Mouse (Mus musculus) T-cell, adult 2 months (primary cell): ENCODE measurements at regions not wholly inside any gene's neighbourhood (a gene's known extent, or its start where the extent isn't known, plus 50 kb on each side); places are given as distances from the start of the nearest gene placed in this dataset.

Source experiments
- DNase-seq: peaks from one replicate; pipeline ENCODE4 v3.0.0; 2022; ENCODE audit warnings: low spot score

GRCm38 (mm10) chr11:64655162-64655561 lies 218.7 kb upstream of the F930015N05Rik start:
- DNase-seq: no peak

DNA sequence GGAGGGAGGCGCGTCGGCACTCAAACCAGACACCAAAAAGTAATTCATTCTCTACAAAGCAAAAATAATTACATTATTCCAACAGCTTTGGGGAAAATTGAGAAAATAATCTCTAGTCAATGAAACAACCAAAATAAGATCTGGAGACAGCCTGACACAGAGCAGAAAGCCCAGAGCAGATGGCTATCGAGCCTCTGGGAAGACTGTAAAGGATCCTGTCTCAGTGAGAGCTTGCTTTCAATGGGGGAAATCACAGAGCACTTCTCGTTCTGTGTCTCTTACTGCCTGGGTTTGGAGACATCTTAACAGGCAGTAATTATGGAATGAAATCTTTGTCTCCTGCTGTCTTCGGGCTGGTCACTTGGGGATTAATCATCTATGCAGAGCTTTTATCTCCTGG lies 226.7 kb upstream of the F930015N05Rik start:
- DNase-seq: no peak

DNA sequence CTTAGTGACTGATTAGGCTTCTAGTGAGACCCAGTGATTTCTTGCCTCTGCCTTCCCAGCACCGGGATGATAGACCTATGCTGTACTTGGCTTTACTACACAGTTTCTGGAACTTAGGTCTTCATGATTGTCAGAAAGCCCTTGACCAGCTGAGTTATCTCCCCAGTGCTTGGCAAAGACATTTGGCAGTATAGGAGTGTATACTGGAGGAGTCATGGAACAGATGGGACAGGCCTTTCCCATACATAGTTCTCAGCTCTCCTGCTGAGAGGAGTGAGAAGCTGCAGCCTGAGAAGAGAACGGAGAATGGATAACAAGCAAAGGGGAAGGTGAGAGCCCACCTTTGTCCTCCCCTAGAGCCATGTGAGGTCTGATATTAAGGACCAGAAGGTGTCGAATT lies 230.6 kb upstream of the F930015N05Rik start:
- DNase-seq: no peak

DNA sequence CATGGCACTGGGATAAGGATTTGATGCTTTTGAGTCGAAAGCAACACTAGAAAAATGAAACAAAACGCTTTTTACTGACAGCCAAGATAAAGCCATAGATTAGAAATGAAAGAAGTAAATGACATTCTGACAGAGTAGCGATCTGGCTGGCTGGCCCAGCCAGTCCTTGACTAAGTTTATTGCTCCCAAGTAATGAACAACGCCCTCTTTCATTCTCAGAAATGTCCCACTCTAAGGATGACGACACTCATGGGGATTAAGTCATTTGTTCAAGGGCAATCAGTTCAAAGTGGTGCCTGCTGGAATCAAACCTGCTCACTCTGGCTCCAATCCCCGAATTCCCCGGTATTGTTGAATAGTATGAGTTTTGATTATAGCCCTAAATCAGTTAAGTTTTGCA lies 231.1 kb upstream of the F930015N05Rik start:
- DNase-seq: no peak

- no peak for DNase-seq
These were observed 235.4 kb upstream of the F930015N05Rik start for GRCm38 (mm10) chr11:64671898-64672297.

GRCm38 (mm10) chr11:64673546-64673945 lies 237.1 kb upstream of the F930015N05Rik start:
- DNase-seq: no peak

DNA sequence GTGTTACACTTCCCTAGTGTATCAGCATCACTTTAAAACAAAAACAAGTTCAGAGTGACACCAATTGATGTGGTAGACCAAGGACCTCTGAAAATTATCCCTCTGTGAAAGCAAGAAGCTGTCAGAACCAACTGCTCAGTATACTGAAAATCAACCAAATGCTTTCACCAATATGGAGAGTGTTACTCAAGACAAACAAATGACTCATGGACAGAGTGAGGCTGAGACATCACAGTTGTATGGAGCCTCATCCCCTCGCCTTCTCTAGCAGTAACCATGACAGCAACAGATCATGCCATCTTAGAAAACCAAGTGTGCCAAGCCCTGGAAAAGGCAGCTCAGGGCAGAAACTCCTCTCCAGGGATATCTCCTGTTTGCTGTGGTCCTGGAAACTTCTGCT lies 267.3 kb upstream of the F930015N05Rik start:
- no peak for DNase-seq

- DNase-seq: no peak
These were observed 267.0 kb upstream of the Elac2 start for GRCm38 (mm10) chr11:64711801-64712200.

DNA sequence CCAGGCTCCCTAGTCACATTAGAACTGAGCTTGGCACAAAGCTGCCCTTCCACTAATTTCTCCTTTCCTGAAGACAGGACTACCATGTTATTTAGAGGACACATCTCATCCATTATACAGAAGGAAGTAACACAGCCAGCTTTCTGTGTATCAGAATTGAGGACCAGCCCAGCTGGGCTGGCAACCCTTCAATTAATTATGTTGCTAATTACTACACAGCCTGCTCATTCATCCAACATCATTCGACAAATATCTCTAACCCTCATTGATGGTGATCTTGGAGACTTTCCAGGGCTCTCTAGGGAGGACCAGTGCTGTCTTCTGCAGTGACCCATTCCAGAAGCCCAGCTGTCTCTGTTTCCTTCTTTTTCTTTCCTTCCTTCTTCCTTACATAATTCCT lies 263.7 kb upstream of the Elac2 start:
- DNase-seq: no peak

- DNase-seq: peak; percentile 40
These were observed 260.3 kb upstream of the Elac2 start for GRCm38 (mm10) chr11:64718316-64719085.

GRCm38 (mm10) chr11:64726249-64726648 lies 252.6 kb upstream of the Elac2 start:
- no peak for DNase-seq

- DNase-seq: no peak
These were observed 250.9 kb upstream of the Elac2 start for GRCm38 (mm10) chr11:64727841-64728421.

GRCm38 (mm10) chr11:64738948-64739347 lies 239.9 kb upstream of the Elac2 start:
- DNase-seq: no peak

- DNase-seq: no peak
These were observed 235.1 kb upstream of the Elac2 start for GRCm38 (mm10) chr11:64743753-64744152.

DNA sequence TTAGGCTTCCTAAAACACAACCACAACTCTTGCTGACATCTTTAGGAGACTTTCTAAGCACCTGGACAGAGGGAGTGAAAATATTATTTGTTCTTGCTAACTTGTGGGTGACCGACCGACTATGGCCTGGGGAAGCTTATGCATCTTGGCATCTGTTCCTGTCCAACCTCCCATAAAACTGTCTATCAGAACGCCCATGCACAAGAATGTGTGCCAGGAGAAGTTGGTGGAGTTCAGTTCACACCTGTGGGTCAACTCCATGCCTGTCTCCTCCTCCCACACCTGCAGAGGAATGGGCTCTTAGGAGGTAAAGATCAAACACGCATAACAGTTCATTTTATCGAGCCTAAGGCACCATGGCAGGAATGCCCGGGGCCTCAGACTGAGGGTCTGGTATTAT lies 232.7 kb upstream of the Elac2 start:
- DNase-seq: no peak

DNA sequence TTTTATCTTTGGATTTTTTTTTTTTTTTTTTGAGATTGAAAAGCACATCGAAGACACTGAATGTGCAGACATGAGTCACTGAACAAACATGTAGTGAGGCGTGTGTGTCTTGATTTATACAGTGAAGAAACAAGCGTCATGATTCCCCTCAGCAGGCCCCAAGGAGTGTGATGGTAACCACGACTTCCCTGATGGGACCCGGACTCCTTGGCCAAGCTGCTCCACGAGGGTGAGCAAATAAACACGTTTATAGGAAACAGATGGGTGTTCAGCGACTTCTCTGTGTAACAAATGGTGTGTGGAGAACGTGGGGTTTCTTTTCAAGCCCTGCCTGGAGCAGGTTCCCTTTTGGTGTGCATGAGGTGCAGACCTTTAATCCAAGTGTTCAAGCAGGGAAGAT lies 228.9 kb upstream of the Elac2 start:
- no peak for DNase-seq

DNA sequence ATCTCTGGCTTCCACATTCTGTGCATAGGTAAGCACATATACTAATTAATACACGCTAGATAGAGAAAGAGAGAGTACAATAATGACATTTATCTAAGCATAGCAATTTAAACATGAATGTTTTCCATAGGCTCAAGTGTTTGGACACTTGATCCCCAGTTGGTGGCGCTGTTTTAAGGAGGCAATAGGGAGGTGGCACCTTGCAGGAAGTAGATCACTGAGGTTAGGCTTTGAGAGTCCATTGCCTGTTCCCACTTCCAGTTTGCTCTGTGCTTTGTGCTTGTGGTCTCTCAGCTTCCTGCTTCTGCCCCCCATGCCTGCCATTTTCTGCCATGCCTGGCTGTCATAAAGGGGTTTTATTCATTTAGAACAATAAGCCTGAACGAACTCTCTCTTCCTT lies 226.5 kb upstream of the Elac2 start:
- DNase-seq: no peak

- no peak for DNase-seq
These were observed 226.0 kb upstream of the Elac2 start for GRCm38 (mm10) chr11:64752816-64753215.

DNA sequence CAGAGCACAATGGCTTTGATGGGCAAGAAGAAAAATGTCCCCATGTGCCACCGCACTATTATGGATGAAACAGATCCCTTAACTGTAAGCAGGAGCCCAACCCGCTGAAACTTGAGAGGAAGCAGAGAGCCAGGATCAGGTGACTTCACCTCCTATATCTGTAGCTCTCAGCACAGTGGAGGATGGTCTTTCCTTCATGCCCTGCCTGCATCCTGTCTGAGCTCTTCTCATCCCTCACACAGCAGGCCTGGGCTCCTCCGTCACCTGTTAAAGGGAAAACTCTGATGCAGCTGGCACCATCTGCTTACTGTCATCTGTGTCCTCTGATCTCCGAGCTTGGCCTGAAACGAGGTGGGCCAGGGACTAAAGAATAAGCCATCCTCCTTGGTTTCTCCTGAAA lies 224.8 kb upstream of the Elac2 start:
- DNase-seq: no peak

DNA sequence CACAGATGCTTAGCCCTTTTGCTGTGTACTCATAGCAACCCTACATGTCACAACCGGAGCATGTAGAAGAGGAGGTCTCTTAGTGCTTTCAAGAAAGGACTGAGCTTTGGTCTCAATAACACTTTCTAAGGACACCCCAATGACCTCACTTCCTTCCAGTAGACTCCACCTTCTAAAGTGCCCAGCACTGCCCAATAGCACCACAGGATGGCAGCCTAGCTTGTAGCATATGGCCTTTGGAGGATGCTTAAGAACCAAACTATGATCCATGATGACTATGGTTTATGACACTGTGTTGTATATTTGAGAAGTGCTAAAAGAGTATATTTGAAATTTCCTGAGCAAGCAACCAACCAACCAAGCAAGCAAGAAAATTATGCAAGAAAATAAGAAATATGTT lies 223.3 kb upstream of the Elac2 start:
- peak; percentile 41 for DNase-seq

GRCm38 (mm10) chr11:64760626-64761025 lies 218.2 kb upstream of the Elac2 start:
- no peak for DNase-seq

GRCm38 (mm10) chr11:64762755-64763154 lies 216.1 kb upstream of the Elac2 start:
- DNase-seq: no peak

DNA sequence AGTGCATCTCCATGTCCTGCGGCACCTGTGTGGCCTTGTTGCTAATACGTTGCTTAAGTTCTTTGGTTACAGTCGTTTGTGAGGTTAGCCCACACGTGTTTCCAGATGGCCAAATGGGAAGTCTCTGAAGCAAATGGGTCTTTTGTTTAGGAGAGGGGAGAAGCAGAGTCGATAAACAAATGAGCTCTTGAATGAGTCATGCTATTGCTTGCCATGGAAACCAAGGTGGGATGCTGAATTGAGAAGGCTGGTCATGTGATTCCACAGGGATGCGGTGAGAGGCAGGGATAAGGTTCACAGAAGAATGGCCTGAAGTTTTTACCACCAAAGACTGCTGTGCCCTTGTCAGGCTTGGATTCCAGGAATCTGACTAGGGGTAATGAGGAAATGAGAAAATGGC lies 214.8 kb upstream of the Elac2 start:
- no peak for DNase-seq

DNA sequence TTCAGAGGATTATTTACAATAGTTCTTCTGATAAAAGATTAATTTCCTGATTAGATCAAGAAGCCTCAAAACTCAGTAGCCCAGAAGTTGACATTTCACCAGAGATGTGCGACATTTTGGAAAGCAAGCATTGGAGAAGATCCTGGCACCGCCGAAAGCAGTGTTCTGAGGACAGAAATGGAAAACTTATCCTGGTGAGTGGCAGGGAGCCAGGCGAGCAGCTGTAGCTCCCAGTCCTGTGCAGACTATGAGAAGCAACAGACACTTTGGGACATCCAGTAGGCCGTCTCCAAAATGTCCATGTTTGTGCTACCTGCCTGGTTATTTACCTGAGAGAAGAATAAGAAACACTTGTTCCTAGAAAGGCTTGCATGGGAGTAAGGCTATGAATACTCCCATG lies 202.1 kb upstream of the Elac2 start:
- no peak for DNase-seq
